Mouse (Mus musculus) lung, embryonic 14.5 days (tissue): ENCODE results near the gene Rad9a. TPM values are rescaled to one million over a fixed set of nuclear protein-coding genes. Genes with fewer than 3 reads are reported as not detected.

Experiments
- ATAC-seq: fragments of 200-750 bp; cut with Nextera tagmentation; 2 replicates; pipeline ENCODE4 v1.8.0; 2017; ENCODE audit warnings: mild to moderate bottlenecking, moderate TSS enrichment, moderate library complexity; ENCODE audit not compliant: insufficient read depth
- DNase-seq: peaks from one replicate; pipeline ENCODE4 v3.0.0-alpha.2; 2015
- H3K27ac ChIP-seq: fragments of 300-500 bp; sonication (generic); 2 replicates; pipeline ENCODE4 v1.5.1; 2014; ENCODE audit warnings: low read depth, mild to moderate bottlenecking, moderate library complexity
- H3K27me3 ChIP-seq: fragments of 300-500 bp; sonication (generic); 2 replicates; pipeline ENCODE4 v1.6.1; 2014; ENCODE audit warnings: low read length, control low read depth; ENCODE audit not compliant: insufficient read depth
- H3K36me3 ChIP-seq: fragments of 300-500 bp; sonication (generic); 2 replicates; pipeline ENCODE4 v1.6.1; 2014; ENCODE audit warnings: control low read depth; ENCODE audit not compliant: insufficient read depth
- H3K4me1 ChIP-seq: fragments of 300-500 bp; sonication (generic); 2 replicates; pipeline ENCODE4 v1.6.1; 2014; ENCODE audit warnings: antibody characterized with exemption, control low read depth; ENCODE audit not compliant: insufficient read depth
- H3K4me2 ChIP-seq: fragments of 300-500 bp; sonication (generic); 2 replicates; pipeline ENCODE4 v1.6.1; 2014; ENCODE audit warnings: mild to moderate bottlenecking
- H3K4me3 ChIP-seq: fragments of 300-500 bp; sonication (generic); 2 replicates; pipeline ENCODE4 v1.5.1; 2014; ENCODE audit warnings: low read depth, low read length
- H3K9ac ChIP-seq: fragments of 300-500 bp; sonication (generic); 2 replicates; pipeline ENCODE4 v1.6.1; 2014
- H3K9me3 ChIP-seq: fragments of 300-500 bp; sonication (generic); 2 replicates; pipeline ENCODE4 v1.6.1; 2016; ENCODE audit warnings: low read depth, low read length, control low read depth
- CTCF ChIP-seq: IDR thresholded peaks from 2 replicates; pipeline ENCODE4 v1.5.1; 2016; ENCODE audit warnings: antibody characterized with exemption, low read depth
- WGBS: fragments of 180-500 bp; shearing (Covaris S2); extraction: QIAGEN DNeasy Blood & Tissue Kit; methylation state at CpG from one replicate; pipeline ENCODE4 v1.1.7; 2014; 5-methylcytosine and 5-hydroxymethylcytosine counted together
- microRNA-seq: library from miRNA; unstranded; fragments of <30 nt; microRNA quantifications from one replicate; pipeline ENCODE4, GENCODE M21; 2016; ENCODE audit warnings: borderline number of aligned reads
- polyA plus RNA-seq: library from polyadenylated mRNA; unstranded; fragments of >200 nt; fragmentation: Nextera tagmentation; extraction: Ambion mirVana; gene quantifications from 2 replicates; pipeline ENCODE4 v1.2.1, GENCODE M21; 2014

Rad9a gene
- polyA plus RNA-seq, 1 experiment from 2014 or later = 47.4 TPM

GRCm38 (mm10) chr19:4147022-4147405, 54.4 kb downstream of the Rad9a start:
- WGBS = 59% methylated on average over 3 of the region's 3 CpGs
- no peaks in the 10 kb centered on the region for H3K27me3 ChIP-seq

GRCm38 (mm10) chr19:4146366-4147021, 55.0 kb downstream of the Rad9a start:
- Histone ChIP-seq H3K9me3 (no peaks in the 10 kb centered on the region), H3K4me3 (no peak overlapping the region), H3K4me1 (peaks cover 5% of the 10 kb centered on the region), H3K27me3 (no peaks in the 10 kb centered on the region), H3K27ac (no peak overlapping the region), H3K9ac (no peak overlapping the region), H3K4me2 (no peak overlapping the region), H3K36me3 (peaks cover 17% of the 10 kb centered on the region)
- DNase-seq (no peak), ATAC-seq (no peak)
- WGBS = 66% methylated on average over 12 of the region's 12 CpGs
- no peak for TF ChIP-seq CTCF

More at GRCm38 (mm10) chr19:4147022-4147405, 54.4 kb downstream of the Rad9a start:
- ATAC-seq (no peak), DNase-seq (no peak)
- Histone ChIP-seq H3K27ac (no peak overlapping the region), H3K9ac (no peak overlapping the region), H3K36me3 (peaks cover 18% of the 10 kb centered on the region), H3K4me2 (no peak overlapping the region), H3K4me3 (no peak overlapping the region), H3K4me1 (peaks cover 5% of the 10 kb centered on the region), H3K9me3 (no peaks in the 10 kb centered on the region)
- TF ChIP-seq CTCF = no peak

GRCm38 (mm10) chr19:4145936-4146335, 55.5 kb downstream of the Rad9a start:
- Histone ChIP-seq H3K4me1 (peaks cover 5% of the 10 kb centered on the region), H3K27me3 (no peaks in the 10 kb centered on the region), H3K4me3 (no peak overlapping the region), H3K36me3 (peaks cover 12% of the 10 kb centered on the region), H3K9me3 (no peaks in the 10 kb centered on the region), H3K4me2 (no peak overlapping the region), H3K9ac (no peak overlapping the region), H3K27ac (no peak overlapping the region)
- WGBS = 85% methylated on average over 5 of the region's 5 CpGs
- no peak for TF ChIP-seq CTCF
- no peak for DNase-seq
- ATAC-seq = no peak

Small RNAs within 50 kb of the gene (microRNA-seq; reads per million reads assigned to microRNA genes)
- gene Gm26115 = not detected

Other genes with a start within 250 kb of the Rad9a start
- not detected in 2 replicates for gene Aldh3b3, start 243.0 kb downstream of the Rad9a start, polyA plus RNA-seq
- 0.62 and 1.0 TPM in 2 replicates for gene Aldh3b2, start 229.3 kb downstream of the Rad9a start, polyA plus RNA-seq
- 7.2 and 8.0 TPM in 2 replicates for gene Acy3, start 215.1 kb downstream of the Rad9a start, polyA plus RNA-seq
- gene Tbx10, start 208.9 kb downstream of the Rad9a start, polyA plus RNA-seq = not detected in 2 replicates
- gene Nudt8, start 201.1 kb downstream of the Rad9a start, polyA plus RNA-seq = 24.4 and 25.3 TPM in 2 replicates
- gene Gm49405, start 201.0 kb downstream of the Rad9a start, polyA plus RNA-seq = 1.8 and 2.3 TPM in 2 replicates
- gene Doc2g, start 198.3 kb downstream of the Rad9a start, polyA plus RNA-seq = 2.2 and 3.0 TPM in 2 replicates
- 193 and 198 TPM in 2 replicates for gene Ndufv1, start 188.9 kb downstream of the Rad9a start, polyA plus RNA-seq
- gene Gstp1, start 163.7 kb downstream of the Rad9a start, polyA plus RNA-seq = 424 and 468 TPM in 2 replicates
- gene Gstp2, start 155.6 kb downstream of the Rad9a start, polyA plus RNA-seq = 2.9 and 3.4 TPM in 2 replicates
- gene Gstp3, start 142.1 kb downstream of the Rad9a start, polyA plus RNA-seq = not detected in 2 replicates
- not detected in 2 replicates for gene Cabp2, start 120.1 kb downstream of the Rad9a start, polyA plus RNA-seq
- 76.6 and 76.8 TPM in 2 replicates for gene Cdk2ap2, start 104.5 kb downstream of the Rad9a start, polyA plus RNA-seq
- 5.5 and 7.3 TPM in 2 replicates for gene Pitpnm1, start 101.7 kb downstream of the Rad9a start, polyA plus RNA-seq
- gene Aip, start 75.8 kb downstream of the Rad9a start, polyA plus RNA-seq = 93.5 and 94.5 TPM in 2 replicates
- gene Gpr152, start 61.9 kb downstream of the Rad9a start, polyA plus RNA-seq = not detected in 2 replicates
- 0.09 TPM in 1 of 2 replicates, not detected in the other for gene Cabp4, start 57.6 kb downstream of the Rad9a start, polyA plus RNA-seq
- 134 and 148 TPM in 2 replicates for gene Coro1b, start 53.0 kb downstream of the Rad9a start, polyA plus RNA-seq
- 0.81 and 1.1 TPM in 2 replicates for gene Ptprcap, start 48.1 kb downstream of the Rad9a start, polyA plus RNA-seq
- gene Rps6kb2, start 38.3 kb downstream of the Rad9a start, polyA plus RNA-seq = 37.9 and 43.2 TPM in 2 replicates
- gene Carns1, start 26.2 kb downstream of the Rad9a start, polyA plus RNA-seq = 1.7 and 2.5 TPM in 2 replicates
- gene Tbc1d10c, start 10.4 kb downstream of the Rad9a start, polyA plus RNA-seq = 1.8 and 2.4 TPM in 2 replicates
- gene Ppp1ca, start 9.6 kb downstream of the Rad9a start, polyA plus RNA-seq = 960 and 994 TPM in 2 replicates
- gene Clcf1, start 12.6 kb upstream of the Rad9a start, polyA plus RNA-seq = 4.4 and 5.0 TPM in 2 replicates
- not detected in 2 replicates for gene AC109138.7, start 12.7 kb upstream of the Rad9a start, polyA plus RNA-seq
- gene Pold4, start 30.2 kb upstream of the Rad9a start, polyA plus RNA-seq = 22.6 and 22.8 TPM in 2 replicates
- 10.6 and 11.1 TPM in 2 replicates for gene Ssh3, start 67.5 kb upstream of the Rad9a start, polyA plus RNA-seq
- 2.4 and 2.8 TPM in 2 replicates for gene Ankrd13d, start 81.5 kb upstream of the Rad9a start, polyA plus RNA-seq
- 19.4 and 23.0 TPM in 2 replicates for gene Grk2, start 104.6 kb upstream of the Rad9a start, polyA plus RNA-seq
- 56.2 and 63.1 TPM in 2 replicates for gene Kdm2a, start 196.6 kb upstream of the Rad9a start, polyA plus RNA-seq
- 33.7 and 46.0 TPM in 2 replicates for gene Rhod, start 237.8 kb upstream of the Rad9a start, polyA plus RNA-seq